Mouse (Mus musculus) forebrain, embryonic 14.5 days (tissue): Measurements from ENCODE around the gene St6gal1. TPM values are rescaled to one million over a fixed set of nuclear protein-coding genes. Genes with fewer than 3 reads are reported as not detected.
A peak's percentile ranks its signal among the peaks of the same experiment; 100 is the strongest.

Experiments
- ATAC-seq: fragments of 200-750 bp; cut with Nextera tagmentation; 2 replicates; pipeline ENCODE4 v1.8.0; 2017; ENCODE audit warnings: mild to moderate bottlenecking, moderate library complexity
- DNase-seq: peaks from one replicate; pipeline ENCODE4 v3.0.0-alpha.2; 2015; ENCODE audit warnings: low spot score
- H3K27ac ChIP-seq: fragments of 300-500 bp; sonication (generic); 2 replicates; pipeline ENCODE4 v1.5.1; 2014; ENCODE audit warnings: low read depth, mild to moderate bottlenecking, control low read depth, low read length, moderate library complexity
- H3K27me3 ChIP-seq: fragments of 300-500 bp; sonication (generic); replicated peaks from 2 replicates; pipeline ENCODE4 v1.6.1; 2014; ENCODE audit warnings: low read length, control low read depth, mixed read lengths; ENCODE audit not compliant: control insufficient read depth, insufficient read depth
- H3K36me3 ChIP-seq: fragments of 300-500 bp; sonication (generic); 2 replicates; pipeline ENCODE4 v1.6.1; 2014; ENCODE audit warnings: low read length, control low read depth; ENCODE audit not compliant: control insufficient read depth, insufficient read depth
- H3K4me1 ChIP-seq: fragments of 300-500 bp; sonication (generic); 2 replicates; pipeline ENCODE4 v1.6.1; 2014; ENCODE audit warnings: antibody characterized with exemption, low read length, control low read depth; ENCODE audit not compliant: control insufficient read depth, insufficient read depth
- H3K4me2 ChIP-seq: fragments of 300-500 bp; sonication (generic); 2 replicates; pipeline ENCODE4 v1.6.1; 2014; ENCODE audit warnings: mild to moderate bottlenecking, control low read depth, low read length
- H3K4me3 ChIP-seq: fragments of 300-500 bp; sonication (generic); 2 replicates; pipeline ENCODE4 v1.5.1; 2014; ENCODE audit warnings: low read depth, low read length, control low read depth
- H3K9ac ChIP-seq: fragments of 300-500 bp; sonication (generic); 2 replicates; pipeline ENCODE4 v1.6.1; 2014; ENCODE audit warnings: mild to moderate bottlenecking, low read length, control low read depth, moderate library complexity
- H3K9me3 ChIP-seq: fragments of 300-500 bp; sonication (generic); replicated peaks from 2 replicates; pipeline ENCODE4 v1.6.1; 2016; ENCODE audit warnings: low read length, control low read depth, mixed read lengths; ENCODE audit not compliant: control insufficient read depth
- WGBS: fragments of 180-500 bp; shearing (Covaris S2); extraction: QIAGEN DNeasy Blood & Tissue Kit; methylation state at CpG from one replicate; pipeline ENCODE4 v1.1.7; 2014; 5-methylcytosine and 5-hydroxymethylcytosine counted together
- polyA plus RNA-seq: library from polyadenylated mRNA; unstranded; fragments of >200 nt; fragmentation: Nextera tagmentation; extraction: Ambion mirVana; gene quantifications from 2 replicates; pipeline ENCODE4 v1.2.1, GENCODE M21; 2014

St6gal1 gene
- polyA plus RNA-seq, 1 experiment from 2014 or later: 46.0 TPM

DNA sequence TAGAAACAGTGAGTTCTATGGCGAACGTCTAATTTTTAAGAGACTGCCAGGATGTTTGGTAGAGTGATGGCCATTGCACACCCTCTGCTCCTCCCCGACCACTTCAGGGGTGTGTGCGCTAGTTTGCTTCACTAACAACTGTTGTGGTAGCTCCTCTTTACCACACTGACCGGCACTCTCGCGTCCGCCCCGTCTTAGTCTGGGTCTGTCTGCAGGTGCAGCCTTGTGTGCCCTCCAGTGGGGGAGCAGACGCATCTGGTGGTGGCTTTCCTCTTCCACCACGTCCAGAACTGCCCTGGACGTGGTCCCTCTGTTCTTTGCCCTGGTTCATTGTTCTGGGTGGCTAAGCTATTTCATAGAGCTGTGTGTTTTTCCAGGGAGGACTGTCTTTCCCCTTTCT, 40.5 kb downstream of the St6gal1 start:
- no peak overlapping the region for H3K27ac ChIP-seq
- H3K4me1 ChIP-seq: peaks cover 8% of the 10 kb centered on the region; the same call in 1 of the 2 replicates
- no peak for ATAC-seq
- no peaks in the 10 kb centered on the region for H3K27me3 ChIP-seq
- no peak overlapping the region for H3K4me3 ChIP-seq
- H3K36me3 ChIP-seq: peaks cover 4% of the 10 kb centered on the region; the same call in 1 of the 2 replicates
- H3K4me2 ChIP-seq: no peak overlapping the region
- H3K9me3 ChIP-seq: no peaks in the 10 kb centered on the region
- H3K9ac ChIP-seq: no peak overlapping the region
- 82% methylated on average over 12 of the region's 12 CpGs for WGBS
- DNase-seq: no peak

DNA sequence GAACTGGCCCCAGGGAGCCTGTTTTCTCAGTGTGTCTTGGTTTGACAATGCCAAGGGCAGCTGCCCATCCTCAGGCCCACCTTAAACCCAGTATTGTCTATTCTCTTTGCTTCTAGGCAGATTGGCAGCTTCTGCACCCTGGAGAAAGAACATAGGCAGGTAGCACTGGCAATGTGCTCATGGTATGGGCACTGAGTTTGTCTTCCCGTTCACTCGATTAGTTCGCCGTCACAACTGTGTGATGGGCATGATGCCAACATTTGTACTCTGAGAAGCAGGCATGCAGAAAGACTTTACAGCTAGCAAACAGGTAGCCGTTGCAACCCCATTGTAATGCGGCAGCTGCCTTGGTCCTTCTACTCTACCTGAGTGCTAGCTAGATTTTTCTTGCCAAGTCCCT, 40.9 kb downstream of the St6gal1 start:
- H3K27me3 ChIP-seq: no peaks in the 10 kb centered on the region
- ATAC-seq (no peak), DNase-seq (peak; percentile 42)
- no peak overlapping the region for H3K4me2 ChIP-seq
- no peak overlapping the region for H3K4me3 ChIP-seq
- no peak overlapping the region for H3K27ac ChIP-seq
- no peak overlapping the region for H3K9ac ChIP-seq
- 39% methylated on average over 6 of the region's 6 CpGs for WGBS
- H3K9me3 ChIP-seq: no peaks in the 10 kb centered on the region
- H3K36me3 ChIP-seq: peaks cover 4% of the 10 kb centered on the region; the same call in 1 of the 2 replicates
- peaks cover 12% of the 10 kb centered on the region for H3K4me1 ChIP-seq

- DNase-seq: no peak
- H3K36me3 ChIP-seq: peaks cover 4% of the 10 kb centered on the region; the same call in 1 of the 2 replicates
- 93% methylated on average over 11 of the region's 11 CpGs for WGBS
- H3K4me3 ChIP-seq: no peak overlapping the region
- no peak overlapping the region for H3K9ac ChIP-seq
- H3K27me3 ChIP-seq: no peaks in the 10 kb centered on the region
- no peak overlapping the region for H3K4me2 ChIP-seq
- peaks cover 20% of the 10 kb centered on the region for H3K4me1 ChIP-seq
- no peaks in the 10 kb centered on the region for H3K9me3 ChIP-seq
- ATAC-seq: no peak
- H3K27ac ChIP-seq: no peak overlapping the region
Observed at GRCm38 (mm10) chr16:23266293-23266692, 41.8 kb downstream of the St6gal1 start.

- H3K4me3 ChIP-seq: no peak overlapping the region
- H3K27ac ChIP-seq: no peak overlapping the region
- peaks cover 22% of the 10 kb centered on the region for H3K4me1 ChIP-seq
- DNase-seq: no peak
- peaks cover 4% of the 10 kb centered on the region; the same call in 1 of the 2 replicates for H3K36me3 ChIP-seq
- H3K9ac ChIP-seq: no peak overlapping the region
- no peaks in the 10 kb centered on the region for H3K27me3 ChIP-seq
- H3K4me2 ChIP-seq: no peak overlapping the region
- no peak for ATAC-seq
- H3K9me3 ChIP-seq: no peaks in the 10 kb centered on the region
- WGBS: 84% methylated on average over 4 of the region's 4 CpGs
Observed at GRCm38 (mm10) chr16:23266896-23267295, 42.4 kb downstream of the St6gal1 start.

GRCm38 (mm10) chr16:23268231-23268630, 43.7 kb downstream of the St6gal1 start:
- no peak for DNase-seq
- WGBS: 86% methylated on average over 7 of the region's 7 CpGs
- peaks cover 4% of the 10 kb centered on the region; the same call in 1 of the 2 replicates for H3K36me3 ChIP-seq
- H3K27ac ChIP-seq: no peak overlapping the region
- no peak overlapping the region for H3K4me3 ChIP-seq
- H3K4me2 ChIP-seq: no peak overlapping the region
- H3K9me3 ChIP-seq: no peaks in the 10 kb centered on the region
- H3K9ac ChIP-seq: no peak overlapping the region
- no peaks in the 10 kb centered on the region for H3K27me3 ChIP-seq
- peaks cover 22% of the 10 kb centered on the region for H3K4me1 ChIP-seq
- ATAC-seq: no peak

DNA sequence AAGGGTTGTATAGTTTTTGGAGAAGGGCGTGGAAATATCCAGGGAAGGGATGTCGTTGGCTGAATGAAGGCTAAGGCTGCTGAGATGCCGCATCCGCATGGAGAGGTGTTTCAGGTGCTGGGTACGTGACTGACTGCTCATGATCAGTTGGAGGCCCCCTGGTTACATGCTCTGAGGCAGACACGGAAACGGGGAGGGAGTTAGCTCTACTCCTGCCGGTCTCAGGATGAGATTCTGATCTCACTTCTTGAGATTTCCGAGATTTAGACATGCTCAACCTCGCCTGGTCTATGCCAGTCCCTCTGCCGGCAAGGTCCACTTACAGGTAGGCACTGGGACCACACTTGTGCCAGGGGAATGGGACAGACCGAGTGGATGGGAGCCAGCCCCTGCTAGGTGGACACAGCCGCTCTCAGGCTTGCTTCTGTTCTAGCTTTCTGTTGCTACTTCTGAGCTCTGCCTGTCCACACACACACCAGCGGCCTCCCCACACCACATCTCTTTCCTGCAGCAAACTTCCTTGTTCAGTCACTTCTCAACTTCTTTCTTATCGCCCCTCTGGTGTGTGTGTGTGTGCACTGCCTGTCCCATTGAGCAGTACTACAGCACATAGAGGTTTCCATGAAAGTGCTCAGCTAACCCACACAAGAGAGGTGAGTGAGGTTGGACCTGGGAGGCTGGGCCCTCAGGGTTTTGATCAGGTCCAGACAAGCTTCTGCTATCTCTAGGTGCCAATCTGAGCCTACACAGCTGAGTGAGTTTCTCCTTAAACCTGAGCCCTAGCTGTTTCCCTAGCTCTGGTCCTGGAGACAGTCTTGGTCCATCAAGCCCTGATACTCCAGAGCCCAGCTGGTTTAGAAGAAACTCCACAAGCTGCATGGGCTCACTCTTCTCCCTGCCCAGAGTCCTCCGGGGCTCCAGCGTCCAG, 44.8 kb downstream of the St6gal1 start:
- 79% methylated on average over 17 of the region's 17 CpGs for WGBS
- H3K27ac ChIP-seq: no peak overlapping the region
- H3K9me3 ChIP-seq: no peaks in the 10 kb centered on the region

DNA sequence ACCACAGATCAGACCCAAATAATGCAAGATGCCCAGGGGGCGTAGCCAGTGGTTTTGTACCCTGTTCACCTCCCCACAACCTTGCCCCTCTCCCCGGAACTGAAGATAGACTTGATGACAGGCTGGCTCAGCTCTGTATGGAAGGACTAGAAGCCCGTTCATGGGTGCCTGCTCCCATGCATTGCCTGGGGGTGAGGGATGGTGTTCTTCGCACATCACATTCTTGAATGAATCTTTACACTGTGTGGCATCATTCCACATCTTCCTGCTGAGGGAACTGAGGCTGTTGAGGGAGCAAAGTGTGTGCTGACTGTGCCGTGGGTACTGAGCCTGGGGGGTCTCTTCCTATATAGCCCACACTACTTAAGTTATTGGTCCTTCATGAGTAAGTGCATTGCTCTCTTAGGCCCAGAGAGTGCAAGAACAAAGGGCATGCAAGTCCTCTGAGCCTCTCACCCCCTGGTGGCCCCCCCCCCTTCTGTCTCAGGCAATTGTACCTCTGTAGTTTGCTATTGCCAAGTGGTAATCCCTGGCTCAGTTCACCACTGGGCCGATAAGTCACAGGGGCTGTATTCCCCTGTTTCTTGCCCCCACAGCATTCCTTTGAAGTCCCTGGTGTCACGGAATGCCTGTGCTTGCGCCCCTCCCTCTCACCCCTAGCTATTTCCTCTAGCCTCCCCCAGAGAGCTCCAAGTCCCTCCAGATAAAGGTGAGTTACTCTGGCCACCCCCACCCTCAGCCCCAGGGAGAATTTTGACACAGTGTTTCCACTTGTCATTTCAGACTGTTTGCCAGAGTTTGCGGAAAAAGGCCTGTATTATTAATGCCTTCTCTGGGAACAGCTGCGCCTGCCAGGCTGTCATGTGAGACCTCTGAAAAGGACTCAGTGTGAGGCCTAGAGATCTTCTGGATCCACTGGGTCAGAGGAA, 45.7 kb downstream of the St6gal1 start:
- WGBS: 19% methylated on average over 10 of the region's 10 CpGs
- peaks cover 22% of the 10 kb centered on the region for H3K4me1 ChIP-seq
- no peak overlapping the region for H3K4me3 ChIP-seq
- DNase-seq: peak; percentile 74
- no peak overlapping the region for H3K4me2 ChIP-seq
- H3K9me3 ChIP-seq: no peaks in the 10 kb centered on the region
- H3K36me3 ChIP-seq: no peaks in the 10 kb centered on the region; the same call in 1 of the 2 replicates
- H3K27ac ChIP-seq: peak overlapping the region; percentile 60; the same call in 1 of the 2 replicates
- H3K9ac ChIP-seq: no peak overlapping the region
- peak; percentile 58 for ATAC-seq
- H3K27me3 ChIP-seq: no peaks in the 10 kb centered on the region

More for the DNA sequence above, 44.8 kb downstream of the St6gal1 start:
- H3K4me3 ChIP-seq: no peak overlapping the region
- no peaks in the 10 kb centered on the region for H3K27me3 ChIP-seq
- H3K36me3 ChIP-seq: peaks cover 2% of the 10 kb centered on the region; the same call in 1 of the 2 replicates
- DNase-seq: no peak
- H3K4me1 ChIP-seq: peaks cover 22% of the 10 kb centered on the region
- ATAC-seq: no peak
- H3K4me2 ChIP-seq: no peak overlapping the region
- no peak overlapping the region for H3K9ac ChIP-seq

DNA sequence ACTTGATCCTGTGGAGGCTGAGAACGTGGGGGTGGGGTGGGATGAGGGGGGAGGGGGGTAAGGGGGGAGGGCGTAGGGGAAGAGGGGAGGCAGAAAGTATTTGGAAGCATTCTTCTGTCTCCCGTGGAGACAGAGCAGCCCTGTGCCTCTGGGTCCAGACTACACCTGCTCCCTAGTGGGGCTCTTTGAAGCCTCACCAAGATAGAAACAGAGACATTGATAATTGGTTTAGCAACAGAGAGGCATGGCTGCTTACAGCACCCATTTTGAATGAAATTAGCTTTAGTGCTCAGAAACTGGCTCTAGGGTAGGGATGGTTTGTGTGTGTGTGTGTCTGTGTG, 46.3 kb downstream of the St6gal1 start:
- Histone ChIP-seq H3K27me3 (no peaks in the 10 kb centered on the region), H3K36me3 (no peaks in the 10 kb centered on the region; the same call in 1 of the 2 replicates), H3K9ac (no peak overlapping the region), H3K9me3 (no peaks in the 10 kb centered on the region), H3K4me3 (no peak overlapping the region), H3K4me1 (peaks cover 17% of the 10 kb centered on the region), H3K4me2 (no peak overlapping the region), H3K27ac (no peak overlapping the region)
- ATAC-seq (peak; percentile 41), DNase-seq (peak; percentile 28)
- 7% methylated on average over 2 of the region's 3 CpGs for WGBS
